Mouse (Mus musculus): ENCODE measurements at regions not wholly inside any gene's neighbourhood (a gene's known extent, or its start where the extent isn't known, plus 50 kb on each side); places are given as distances from the start of the nearest gene placed in this dataset.
A peak's percentile ranks its signal among the peaks of the same experiment; 100 is the strongest.

GRCm38 (mm10) chr2:160256251-160256650 is 77.7 kb downstream of the Gm826 start:
- no peak for DNase-seq

DNA sequence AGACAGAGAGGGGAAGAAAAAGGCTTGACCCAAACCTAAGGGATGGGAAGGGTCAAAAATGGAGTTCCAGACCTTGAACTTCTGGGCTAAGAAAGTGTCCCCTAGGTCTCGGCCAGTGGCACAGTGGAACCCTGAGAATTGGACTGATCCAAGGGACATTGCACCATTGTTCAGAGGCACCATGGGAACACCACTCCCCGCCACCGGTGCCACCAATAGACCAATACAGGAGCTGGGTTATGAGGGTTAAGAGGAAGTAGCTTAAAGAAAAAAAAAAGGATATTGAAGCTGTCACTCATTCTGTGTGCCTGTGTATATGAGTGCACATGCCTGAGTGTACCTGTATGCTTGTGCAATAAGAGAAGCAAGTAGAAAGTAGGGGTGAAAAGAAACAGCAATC is 83.7 kb downstream of the Gm826 start:
- DNase-seq: no peak

DNA sequence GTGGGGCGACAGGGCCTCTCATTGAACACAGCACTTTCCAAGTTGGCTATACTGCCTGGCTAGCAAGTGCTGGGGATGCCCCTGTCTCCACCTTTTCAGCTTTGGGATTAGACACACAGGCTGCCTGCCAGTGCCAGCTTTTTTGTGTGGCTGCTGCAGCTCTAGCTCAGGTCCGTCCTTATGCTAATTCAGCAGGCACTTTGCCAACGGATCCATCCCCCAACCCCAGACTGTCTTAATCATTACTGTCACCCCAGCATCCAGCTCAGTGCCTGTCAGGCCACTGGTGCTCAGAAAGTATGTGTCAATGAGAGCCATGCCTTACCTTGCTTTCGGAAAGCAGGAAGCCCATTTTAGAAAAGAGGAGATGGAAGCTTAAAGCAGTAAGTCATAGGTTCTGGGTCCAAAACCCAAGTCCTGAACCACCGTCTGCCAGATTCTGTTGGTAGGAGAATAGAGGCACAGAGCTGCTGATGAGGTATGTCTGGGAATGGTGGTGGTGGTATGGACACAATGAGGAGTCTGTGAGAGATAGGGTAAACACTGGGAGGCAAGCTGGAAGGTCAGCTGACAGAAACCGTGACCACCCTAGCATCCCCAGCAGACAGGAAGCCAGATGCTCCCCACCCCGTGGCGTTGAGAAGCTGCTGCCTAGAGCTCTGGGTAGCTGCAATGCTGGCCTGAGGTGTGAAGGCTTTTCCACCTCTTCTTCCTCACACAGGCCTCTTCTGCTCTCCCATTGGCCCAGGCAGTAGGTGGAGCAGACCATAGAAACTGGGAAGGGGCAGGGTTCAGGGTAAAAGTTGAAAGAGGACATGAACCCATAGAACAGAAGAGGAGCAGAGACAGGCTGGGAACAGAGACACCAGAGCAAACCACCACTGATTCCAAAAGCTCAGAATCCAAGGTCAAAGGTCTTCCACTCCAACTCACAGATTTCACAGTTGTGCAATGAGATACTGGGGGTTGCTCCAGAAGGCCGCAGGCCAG is 84.6 kb downstream of the Gm826 start:
- no peak for DNase-seq

DNA sequence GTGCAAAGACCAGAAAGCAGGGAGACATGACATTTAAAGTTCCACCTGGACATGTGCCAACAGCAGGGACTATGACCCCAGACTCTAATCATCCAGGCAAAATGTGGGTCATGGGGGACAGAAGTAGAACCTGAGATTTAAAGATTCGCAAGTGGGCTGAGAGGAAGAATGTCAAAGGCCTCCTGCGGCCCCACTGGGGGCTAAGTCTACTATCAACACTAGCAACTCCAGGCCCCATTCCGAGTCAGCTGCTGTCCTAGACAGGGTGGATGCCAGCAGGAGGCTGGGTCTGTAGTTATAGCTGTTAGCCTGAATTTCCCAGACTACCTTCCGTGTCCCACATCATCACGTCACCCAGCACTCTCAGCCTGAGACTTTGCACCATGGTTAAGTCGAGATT is 86.7 kb downstream of the Gm826 start:
- no peak for DNase-seq

GRCm38 (mm10) chr2:160246356-160246755 is 87.6 kb downstream of the Gm826 start:
- no peak for DNase-seq

- DNase-seq: no peak
Measured at GRCm38 (mm10) chr2:160244866-160245265, 89.1 kb downstream of the Gm826 start.

- peak; percentile 12 for DNase-seq
Measured at GRCm38 (mm10) chr2:160240531-160241379, 93.2 kb downstream of the Gm826 start.

- DNase-seq: no peak
Measured at GRCm38 (mm10) chr2:160237436-160238104, 96.4 kb downstream of the Gm826 start.

DNA sequence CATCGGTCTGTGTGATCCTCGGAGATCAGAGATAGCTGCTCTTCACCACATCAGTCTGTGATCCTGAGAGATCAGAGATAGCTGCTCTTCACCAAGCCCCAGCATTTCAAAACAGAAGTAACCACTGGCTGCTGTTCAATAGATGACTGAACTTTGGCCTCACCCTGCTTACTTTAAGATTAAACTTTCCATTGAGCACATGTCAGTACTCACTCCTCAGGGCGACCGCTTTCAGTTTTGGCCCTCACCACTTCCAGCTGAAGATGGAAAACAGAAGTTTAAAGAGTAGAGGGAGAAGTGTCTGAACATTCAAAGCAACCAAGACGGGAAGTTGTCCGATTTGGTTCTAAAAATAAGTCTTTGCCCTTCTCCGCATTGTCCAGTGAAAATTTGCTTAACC is 97.2 kb downstream of the Gm826 start:
- DNase-seq: no peak

DNA sequence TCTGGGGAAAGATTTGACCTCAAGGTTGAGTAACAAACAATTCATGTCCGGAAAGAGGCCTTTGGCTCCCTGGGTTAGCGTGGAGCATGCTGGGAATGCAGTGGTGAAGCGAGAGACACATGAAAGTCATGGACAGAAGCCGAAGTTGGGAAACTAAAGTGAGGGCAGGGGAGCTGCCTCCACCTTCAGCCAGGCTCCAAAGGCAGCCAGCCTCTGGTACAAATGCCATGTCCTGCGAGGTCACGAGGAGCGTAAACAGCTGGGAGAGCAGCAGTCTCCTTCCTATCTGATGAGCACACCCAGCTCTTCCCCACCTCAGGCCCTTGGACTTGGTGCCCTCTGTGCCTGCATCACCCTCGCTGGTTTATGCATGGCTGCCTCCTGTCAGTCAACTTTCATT is 103.2 kb downstream of the Gm826 start:
- DNase-seq: no peak

DNA sequence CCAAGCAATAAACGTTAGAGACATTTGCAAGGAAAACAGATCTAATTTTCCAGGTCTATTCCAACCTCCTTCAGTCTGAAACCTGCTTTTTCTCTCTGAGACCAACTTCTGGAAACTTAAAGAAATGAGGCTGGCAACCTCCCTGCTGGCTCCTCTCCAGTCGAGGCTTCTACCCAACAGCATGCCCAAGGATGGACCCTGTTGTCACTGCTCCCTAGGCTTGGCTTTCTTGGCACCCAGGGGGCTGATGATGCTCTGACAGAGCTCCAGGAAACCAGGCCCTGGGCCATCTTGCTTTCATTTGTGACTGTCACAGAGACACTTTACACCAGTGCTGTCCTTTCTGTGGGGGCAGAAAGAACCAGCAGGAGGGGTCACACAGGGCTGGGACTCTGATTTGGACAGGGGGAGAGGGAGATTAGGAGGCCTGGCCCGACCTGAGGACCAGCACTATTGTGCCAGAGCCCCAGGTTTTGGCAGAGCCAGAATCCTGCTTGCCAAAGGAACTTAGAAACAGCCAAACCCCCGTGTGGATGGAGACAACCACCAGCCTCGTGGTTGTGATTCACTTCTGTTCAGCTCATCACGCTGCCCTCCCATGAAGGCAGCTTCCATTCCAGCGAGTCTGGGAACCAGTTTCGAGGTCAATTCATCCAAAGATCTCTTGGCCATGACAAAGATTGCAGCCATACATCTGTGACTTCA is 105.5 kb downstream of the Gm826 start:
- no peak for DNase-seq

DNA sequence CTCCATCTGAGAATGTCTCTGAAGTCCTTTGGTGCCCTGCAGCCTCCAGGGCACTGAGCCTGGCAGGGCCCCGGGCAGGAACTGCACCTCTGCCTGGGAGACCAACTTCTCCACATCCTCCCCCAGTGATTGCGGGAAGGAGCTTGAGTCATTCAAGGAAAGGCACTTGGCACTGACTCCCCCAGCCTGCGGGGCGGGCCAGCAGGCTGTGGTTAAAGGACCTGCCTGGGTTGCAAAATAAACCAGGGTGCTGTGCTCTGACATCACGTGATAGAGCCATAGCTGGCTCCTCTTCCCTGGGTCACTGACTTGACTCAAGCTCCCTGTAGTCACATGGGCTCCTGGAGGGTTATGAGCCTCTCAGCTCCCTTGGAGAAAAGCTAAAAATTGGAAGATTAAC is 108.5 kb downstream of the Gm826 start:
- DNase-seq: no peak

GRCm38 (mm10) chr2:160223366-160223765 is 110.6 kb downstream of the Gm826 start:
- no peak for DNase-seq

GRCm38 (mm10) chr2:160221772-160222171 is 112.2 kb downstream of the Gm826 start:
- no peak for DNase-seq

DNA sequence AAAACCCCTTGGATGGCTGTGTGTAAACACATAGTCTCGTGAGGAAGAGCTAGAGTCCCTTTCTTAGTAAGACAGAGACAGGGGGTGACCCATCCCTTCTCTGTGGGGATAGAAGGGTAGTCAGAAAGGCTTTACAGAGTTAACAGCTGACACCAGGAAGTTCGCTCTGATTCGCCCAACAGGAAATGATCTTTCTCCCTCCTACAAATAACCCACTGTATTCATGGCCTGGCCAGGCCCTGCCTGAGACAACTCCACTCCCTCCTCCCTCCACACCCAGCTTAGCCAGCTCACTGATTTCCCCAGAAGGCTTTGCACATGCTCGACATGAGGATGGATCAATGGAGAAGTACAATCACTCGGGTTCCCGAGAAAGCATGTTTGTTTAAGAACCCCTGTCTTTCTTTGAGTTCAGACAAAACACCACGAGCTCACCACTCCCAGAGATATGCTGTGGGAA is 113.4 kb downstream of the Gm826 start:
- DNase-seq: no peak

- no peak for DNase-seq
Measured at GRCm38 (mm10) chr2:160214032-160214812, 119.7 kb downstream of the Gm826 start.

GRCm38 (mm10) chr2:160210507-160210906 is 123.5 kb downstream of the Gm826 start:
- no peak for DNase-seq

DNA sequence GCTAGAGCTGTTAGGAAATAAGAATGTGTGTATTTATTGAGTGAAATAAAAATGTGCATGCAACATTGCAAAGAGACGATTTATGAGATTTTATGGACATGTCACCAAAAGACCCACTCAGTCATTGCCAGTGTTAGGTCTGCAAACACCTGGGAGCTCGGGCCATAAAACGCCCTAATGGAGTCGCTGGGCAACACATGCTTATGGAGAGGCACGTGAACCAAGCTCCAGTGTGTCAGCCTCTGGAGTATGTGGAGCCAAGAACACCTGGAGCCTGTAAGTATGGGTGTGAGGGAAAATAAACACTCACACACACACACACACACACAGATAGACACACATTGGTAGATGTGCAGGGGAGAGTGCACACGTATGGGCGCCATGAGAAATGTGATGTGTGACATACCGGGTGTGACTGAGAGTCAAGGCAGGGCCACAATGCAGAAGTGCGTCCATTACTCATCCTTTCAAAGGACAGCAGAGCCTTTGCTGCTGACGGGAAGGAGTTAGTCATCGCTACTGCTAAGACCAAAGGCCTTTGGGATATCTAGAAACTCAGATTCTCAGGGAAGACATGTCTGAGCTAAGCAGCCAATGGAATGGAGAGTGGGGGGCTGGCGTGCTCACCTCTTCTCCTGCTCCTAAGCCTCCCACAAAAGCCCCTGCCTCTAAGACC is 124.2 kb downstream of the Gm826 start:
- DNase-seq: no peak

DNA sequence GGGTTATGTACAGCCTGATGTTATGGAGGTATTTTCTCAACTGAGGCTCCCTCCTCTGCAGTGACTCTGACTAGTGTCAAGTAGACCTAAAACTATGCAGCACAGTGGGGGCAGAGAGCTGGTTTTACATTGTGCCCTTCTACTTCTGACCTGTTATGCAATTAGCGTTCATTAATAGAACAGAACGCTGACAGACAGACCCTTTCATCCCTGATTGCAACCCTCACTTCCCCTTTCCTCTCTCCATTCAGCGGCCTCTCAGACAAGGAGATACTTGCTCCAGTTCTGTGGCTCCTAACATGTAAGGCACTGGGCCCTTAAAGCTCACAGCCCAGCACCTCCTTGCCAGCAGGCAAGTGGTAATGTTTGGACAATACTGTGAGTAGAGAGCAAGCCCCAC is 125.7 kb downstream of the Gm826 start:
- DNase-seq: no peak

DNA sequence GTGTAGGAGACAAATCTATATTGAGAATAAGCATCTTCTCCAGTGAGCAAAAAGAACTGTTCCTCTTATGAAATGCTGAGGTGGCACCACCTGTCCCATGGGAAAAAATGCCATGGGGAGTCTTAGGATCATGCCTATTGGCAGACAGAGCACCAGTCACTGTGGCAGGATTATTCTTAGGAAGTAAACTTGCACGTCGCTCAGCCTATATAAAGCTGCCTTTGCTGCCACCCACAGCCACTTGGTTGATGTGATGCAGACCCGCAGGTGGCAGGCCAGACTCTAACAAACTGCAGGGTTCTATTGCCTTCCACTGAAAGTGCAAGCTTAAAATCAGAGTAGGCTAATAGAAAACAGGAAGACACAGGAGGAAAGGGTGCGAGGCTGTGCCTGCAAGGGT is 126.7 kb downstream of the Gm826 start:
- DNase-seq: peak; percentile 11

DNA sequence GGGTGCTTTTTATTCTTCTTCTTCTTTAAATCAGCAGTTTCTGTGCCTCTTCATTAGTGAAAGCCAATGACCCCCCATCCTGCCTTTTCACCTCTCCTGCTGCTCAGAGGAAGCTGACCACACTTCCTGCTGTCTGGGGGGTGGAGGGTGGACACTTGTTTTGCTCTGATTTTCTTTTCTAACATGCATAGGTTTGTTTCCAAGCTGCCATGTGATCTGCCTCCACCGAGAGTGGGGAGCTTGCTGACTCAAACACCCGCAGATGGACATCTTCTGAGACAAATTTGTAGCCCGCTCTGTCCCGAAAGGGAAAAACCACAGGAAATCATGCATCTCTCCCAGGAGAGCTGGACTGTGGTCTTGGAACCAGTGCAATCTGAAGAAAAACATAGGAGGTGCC is 141.3 kb downstream of the Gm826 start:
- DNase-seq: no peak

All from thymus, postnatal 4 days (tissue).